Mouse (Mus musculus) CD8-positive naive resting alpha-beta T cell, adult 2 months (primary cell): ENCODE measurements around the gene Gzmd.
A peak's percentile ranks its signal among the peaks of the same experiment; 100 is the strongest.
"Not testable (repeated sequence)": the region's sequence is repeated elsewhere in the genome, so short reads cannot be mapped to it uniquely, and the experiment has no call there.

Experiments used
- DNase-seq, 2 experiments: peaks; one replicate each; pipeline ENCODE4 v3.0.0; 2022; ENCODE audit warnings: low read depth in 2 of 2, low spot score in 2 of 2

The Gzmd gene

GRCm38 (mm10) chr14:56132508-56132907, at the start of gene Gzmd:
Gene Gzmd (minus strand): TSS chr14:56132608.
- not testable (repeated sequence) for DNase-seq

- DNase-seq: peak; percentile 14 to 37
Observed at GRCm38 (mm10) chr14:56177651-56178050, 45.2 kb upstream of the Gzmd start.

GRCm38 (mm10) chr14:56174499-56174898, 42.1 kb upstream of the Gzmd start, which contains the start of gene Gzmn:
Gene Gzmn (minus strand): TSS chr14:56174599.
- DNase-seq: no peak

GRCm38 (mm10) chr14:56173396-56173795, 41.0 kb upstream of the Gzmd start:
- DNase-seq: no peak

- no peak for DNase-seq
Observed at GRCm38 (mm10) chr14:56172744-56173143, 40.3 kb upstream of the Gzmd start.

- no peak for DNase-seq
Observed at GRCm38 (mm10) chr14:56168009-56168408, 35.6 kb upstream of the Gzmd start.

- DNase-seq: no peak
Observed at GRCm38 (mm10) chr14:56162109-56162508, 29.7 kb upstream of the Gzmd start.

- not testable (repeated sequence) for DNase-seq
Observed at GRCm38 (mm10) chr14:56159479-56159878, 27.1 kb upstream of the Gzmd start, which contains the start of gene Gzmg. Gene Gzmg (minus strand): TSS chr14:56159579.

GRCm38 (mm10) chr14:56155340-56155739, 22.9 kb upstream of the Gzmd start:
- no peak for DNase-seq

GRCm38 (mm10) chr14:56133675-56134074, 1.3 kb upstream of the Gzmd start:
- DNase-seq: not testable (repeated sequence)

GRCm38 (mm10) chr14:56128341-56128740, 4.1 kb downstream of the Gzmd start:
- DNase-seq: no peak

GRCm38 (mm10) chr14:56123516-56123915, 8.9 kb downstream of the Gzmd start:
- DNase-seq: no peak

- no peak for DNase-seq
Observed at GRCm38 (mm10) chr14:56120525-56120924, 11.9 kb downstream of the Gzmd start, which contains the start of gene Gzme. Gene Gzme (minus strand): TSS chr14:56120625.

- DNase-seq: not testable (repeated sequence)
Observed at GRCm38 (mm10) chr14:56115531-56116310, 16.7 kb downstream of the Gzmd start.

- no peak for DNase-seq
Observed at GRCm38 (mm10) chr14:56105447-56106180, 26.8 kb downstream of the Gzmd start.

GRCm38 (mm10) chr14:56105016-56105415, 27.4 kb downstream of the Gzmd start:
- DNase-seq: no peak

GRCm38 (mm10) chr14:56103452-56103851, 29.0 kb downstream of the Gzmd start:
- DNase-seq: no peak

- DNase-seq: no peak
Observed at GRCm38 (mm10) chr14:56102386-56102785, 30.0 kb downstream of the Gzmd start, which contains the start of gene Ctsg. Gene Ctsg (minus strand): TSS chr14:56102574.

- no peak for DNase-seq
Observed at GRCm38 (mm10) chr14:56098940-56099339, 33.5 kb downstream of the Gzmd start.

GRCm38 (mm10) chr14:56097597-56097996, 34.8 kb downstream of the Gzmd start:
- no peak for DNase-seq

- no peak for DNase-seq
Observed at GRCm38 (mm10) chr14:56093353-56093752, 39.1 kb downstream of the Gzmd start.

- DNase-seq: no peak
Observed at GRCm38 (mm10) chr14:56086711-56087110, 45.7 kb downstream of the Gzmd start.
